Mouse (Mus musculus): ENCODE data around the gene Tbc1d24.

Gene Tbc1d24

GRCm38 (mm10) chr17:24205284-24205888, at the start of gene Tbc1d24:
Gene Tbc1d24 (minus strand): TSS chr17:24205562.
- peak; percentile 94 for DNase-seq (ENCODE audit: low spot score)

- no peak for DNase-seq (ENCODE audit: low spot score)
These were observed 47.0 kb upstream of the Tbc1d24 start for GRCm38 (mm10) chr17:24252329-24252728.

- peak; percentile 96 for DNase-seq (ENCODE audit: low spot score)
These were observed 46.1 kb upstream of the Tbc1d24 start, which contains the start of gene Ccnf for GRCm38 (mm10) chr17:24251320-24252069. Gene Ccnf (minus strand): TSS chr17:24251484.

- no peak for DNase-seq (ENCODE audit: low spot score)
These were observed 45.6 kb upstream of the Tbc1d24 start for GRCm38 (mm10) chr17:24250988-24251319.

GRCm38 (mm10) chr17:24248641-24249040, 43.3 kb upstream of the Tbc1d24 start:
- DNase-seq (ENCODE audit: low spot score): no peak

GRCm38 (mm10) chr17:24244061-24244460, 38.7 kb upstream of the Tbc1d24 start:
- DNase-seq (ENCODE audit: low spot score): no peak

GRCm38 (mm10) chr17:24243311-24243969, 38.1 kb upstream of the Tbc1d24 start:
- peak; percentile 37 for DNase-seq (ENCODE audit: low spot score)

- no peak for DNase-seq (ENCODE audit: low spot score)
These were observed 31.6 kb upstream of the Tbc1d24 start for GRCm38 (mm10) chr17:24236921-24237320.

- no peak for DNase-seq (ENCODE audit: low spot score)
These were observed 31.1 kb upstream of the Tbc1d24 start for GRCm38 (mm10) chr17:24236479-24236878.

- DNase-seq (ENCODE audit: low spot score): no peak
These were observed 22.6 kb upstream of the Tbc1d24 start for GRCm38 (mm10) chr17:24227941-24228340.

GRCm38 (mm10) chr17:24226721-24227120, 21.4 kb upstream of the Tbc1d24 start:
- no peak for DNase-seq (ENCODE audit: low spot score)

GRCm38 (mm10) chr17:24225851-24226250, 20.5 kb upstream of the Tbc1d24 start:
- no peak for DNase-seq (ENCODE audit: low spot score)

- DNase-seq (ENCODE audit: low spot score): no peak
These were observed 19.4 kb upstream of the Tbc1d24 start for GRCm38 (mm10) chr17:24224741-24225140.

GRCm38 (mm10) chr17:24223513-24223912, 18.2 kb upstream of the Tbc1d24 start:
- DNase-seq (ENCODE audit: low spot score): no peak

- no peak for DNase-seq (ENCODE audit: low spot score)
These were observed 17.3 kb upstream of the Tbc1d24 start for GRCm38 (mm10) chr17:24222653-24223052.

GRCm38 (mm10) chr17:24220435-24221411, 15.4 kb upstream of the Tbc1d24 start, which contains the start of gene Tedc2:
Gene Tedc2 (minus strand): TSS chr17:24220851.
- peak; percentile 93 for DNase-seq (ENCODE audit: low spot score)

GRCm38 (mm10) chr17:24216836-24217235, 11.5 kb upstream of the Tbc1d24 start:
- no peak for DNase-seq (ENCODE audit: low spot score)

GRCm38 (mm10) chr17:24213186-24213585, 7.8 kb upstream of the Tbc1d24 start:
- DNase-seq (ENCODE audit: low spot score): no peak

- no peak for DNase-seq (ENCODE audit: low spot score)
These were observed 7.2 kb upstream of the Tbc1d24 start for GRCm38 (mm10) chr17:24212441-24213018.

GRCm38 (mm10) chr17:24211631-24212440, 6.5 kb upstream of the Tbc1d24 start:
- peak; percentile 87 for DNase-seq (ENCODE audit: low spot score)

GRCm38 (mm10) chr17:24210591-24210990, 5.2 kb upstream of the Tbc1d24 start:
- no peak for DNase-seq (ENCODE audit: low spot score)

All from layer of hippocampus, adult 11-12 months (tissue).